Mouse (Mus musculus) ES-Bruce4 (cell line): ENCODE data around the gene Ly9.

Experiments used
- CTCF ChIP-seq: IDR thresholded peaks from one replicate; pipeline ENCODE4 v1.8.1; 2011; ENCODE audit warnings: low read depth, low read length
- EP300 ChIP-seq: IDR thresholded peaks from 2 replicates; pipeline ENCODE4 v1.6.1; 2011; ENCODE audit warnings: low read depth, low read length; ENCODE audit not compliant: insufficient read depth
- POLR2A ChIP-seq: IDR thresholded peaks from one replicate; pipeline ENCODE4 v1.8.1; 2011; ENCODE audit warnings: low read length; ENCODE audit not compliant: insufficient read depth

GRCm38 (mm10) chr1:171630912-171631311 is 23.7 kb upstream of the Ly9 start:
- TF ChIP-seq POLR2A (no peak), CTCF (no peak), EP300 (no peak)
